Mouse (Mus musculus) Patski (cell line): Measurements from ENCODE around the gene Sgk1. TPM values are rescaled to one million over a fixed set of nuclear protein-coding genes. Genes with fewer than 3 reads are reported as not detected.

Experiments used
- ATAC-seq: fragments of 100-300 bp; one replicate; pipeline ENCODE4 v1.8.0; 2021
- CTCF ChIA-PET: fragments of 350-600 bp; sonication (Branson Sonifier 250); formaldehyde crosslinking; loops from one replicate; lab custom pipeline; 2022; ENCODE audit warnings: inconsistent platforms; lab: Charles Lee
- POLR2A ChIA-PET: fragments of 350-600 bp; sonication (Branson Sonifier 250); formaldehyde crosslinking; loops from one replicate; lab custom pipeline; 2022; ENCODE audit warnings: antibody characterized with exemption, inconsistent platforms; lab: Charles Lee
- DNase-seq: peaks from one replicate; pipeline ENCODE4 v3.0.0-alpha.2; 2011; ENCODE audit warnings: low read depth, low spot score
- H3K27me3 ChIP-seq: fragments of 371-371 bp; one replicate; pipeline ENCODE4 v1.5.1; 2021
- CTCF ChIP-seq: fragments of 100-300 bp; IDR thresholded peaks from one replicate; pipeline ENCODE4 v1.5.1; 2021
- in situ Hi-C: fragments of 300-500 bp; cut with MboI; formaldehyde crosslinking; loops from 3 replicates; pipeline ENCODE4 v1.11.1; 2018; ENCODE audit warnings: low pct_unique_long_range_greater_than_20kb, mixed read lengths
- polyA plus RNA-seq: library from polyadenylated mRNA; unstranded; gene quantifications from one replicate; pipeline ENCODE4 v1.2.3, GENCODE M21; 2021

Sgk1 gene
- polyA plus RNA-seq, 1 experiment from 2014 or later: 123 TPM

GRCm38 (mm10) chr10:21936513-21937221 is 54.7 kb downstream of the Sgk1 start:
- ATAC-seq (no peak), DNase-seq (no peak)
- CTCF ChIA-PET: interaction anchor here (1.0 to 1.4 kb wide), 2 partner anchors 12 to 14 kb away, joined by 3 to 5 read pairs; no protein-coding TSS in a partner anchor
- no peaks in the 10 kb centered on the region for H3K27me3 ChIP-seq
- TF ChIP-seq CTCF: no peak
- in situ Hi-C loops: no loop called here
- POLR2A ChIA-PET: no interaction called here

GRCm38 (mm10) chr10:21937222-21937605 is 55.2 kb downstream of the Sgk1 start:
- ChIA-PET CTCF (interaction anchor here (1.0 to 1.4 kb wide), 2 partner anchors 11 to 14 kb away, joined by 3 to 5 read pairs; no protein-coding TSS in a partner anchor), POLR2A (interaction anchor here (0.6 kb wide), 1 partner anchor 10 kb away, joined by 3 read pairs; no protein-coding TSS in a partner anchor)
- ATAC-seq: no peak
- DNase-seq: no peak
- no peak for TF ChIP-seq CTCF
- H3K27me3 ChIP-seq: no peaks in the 10 kb centered on the region
- in situ Hi-C loops: no loop called here

- no peaks in the 10 kb centered on the region for H3K27me3 ChIP-seq
- ChIA-PET POLR2A (no interaction called here), CTCF (no interaction called here)
- DNase-seq (no peak), ATAC-seq (no peak)
- TF ChIP-seq CTCF: no peak
- in situ Hi-C loops: no loop called here
These were observed 56.2 kb downstream of the Sgk1 start for GRCm38 (mm10) chr10:21938166-21938565.

- ATAC-seq (no peak), DNase-seq (no peak)
- POLR2A ChIA-PET: interaction anchor here (0.9 kb wide), 1 partner anchor 10 kb away, joined by 11 read pairs; no protein-coding TSS in a partner anchor
- no peaks in the 10 kb centered on the region for H3K27me3 ChIP-seq
- no peak for TF ChIP-seq CTCF
- in situ Hi-C loops: no loop called here
- CTCF ChIA-PET: interaction anchor here (0.9 to 1.3 kb wide), 2 partner anchors 14 to 23 kb away, joined by 3 read pairs; no protein-coding TSS in a partner anchor
These were observed 59.3 kb downstream of the Sgk1 start for GRCm38 (mm10) chr10:21941235-21941634.

GRCm38 (mm10) chr10:21943145-21943700 is 61.2 kb downstream of the Sgk1 start:
- ChIA-PET CTCF (no interaction called here), POLR2A (no interaction called here)
- no peaks in the 10 kb centered on the region for H3K27me3 ChIP-seq
- TF ChIP-seq CTCF: no peak
- ATAC-seq (no peak), DNase-seq (no peak)
- in situ Hi-C loops: no loop called here

GRCm38 (mm10) chr10:21945195-21945594 is 63.2 kb downstream of the Sgk1 start:
- ChIA-PET POLR2A (no interaction called here), CTCF (interaction anchor here (1.0 kb wide), 1 partner anchor 14 kb away, joined by 3 read pairs; no protein-coding TSS in a partner anchor)
- in situ Hi-C loops: no loop called here
- no peaks in the 10 kb centered on the region for H3K27me3 ChIP-seq
- ATAC-seq (no peak), DNase-seq (no peak)
- TF ChIP-seq CTCF: no peak

- TF ChIP-seq CTCF: no peak
- ChIA-PET CTCF (no interaction called here), POLR2A (no interaction called here)
- ATAC-seq (no peak), DNase-seq (no peak)
- H3K27me3 ChIP-seq: no peaks in the 10 kb centered on the region
- in situ Hi-C loops: no loop called here
These were observed 64.9 kb downstream of the Sgk1 start for GRCm38 (mm10) chr10:21946751-21947351.

GRCm38 (mm10) chr10:21952520-21952919 is 70.5 kb downstream of the Sgk1 start:
- no peak for TF ChIP-seq CTCF
- ATAC-seq (no peak), DNase-seq (no peak)
- POLR2A ChIA-PET: no interaction called here
- H3K27me3 ChIP-seq: no peaks in the 10 kb centered on the region
- CTCF ChIA-PET: interaction anchor here (1.1 kb wide), 1 partner anchor 364 kb away, joined by 3 read pairs; no protein-coding TSS in a partner anchor
- in situ Hi-C loops: no loop called here

GRCm38 (mm10) chr10:21961111-21961510 is 79.1 kb downstream of the Sgk1 start:
- ATAC-seq: no peak
- no peak for DNase-seq
- H3K27me3 ChIP-seq: no peaks in the 10 kb centered on the region
- CTCF ChIA-PET: no interaction called here
- POLR2A ChIA-PET: no interaction called here
- TF ChIP-seq CTCF: no peak
- in situ Hi-C loops: no loop called here

GRCm38 (mm10) chr10:21963005-21963404 is 81.0 kb downstream of the Sgk1 start:
- CTCF ChIA-PET: interaction anchor here (1.1 kb wide), 1 partner anchor 41 kb away, joined by 3 read pairs; no protein-coding TSS in a partner anchor
- ATAC-seq: no peak
- in situ Hi-C loops: no loop called here
- POLR2A ChIA-PET: interaction anchor here (0.6 kb wide), 1 partner anchor 13 kb away, joined by 5 read pairs; no protein-coding TSS in a partner anchor
- DNase-seq: no peak
- no peak for TF ChIP-seq CTCF
- H3K27me3 ChIP-seq: no peaks in the 10 kb centered on the region
